Mouse (Mus musculus) fat pad, adult 2 months (tissue): Measurements from ENCODE around the gene Gm49776.
"Not testable (repeated sequence)": the region's sequence is repeated elsewhere in the genome, so short reads cannot be mapped to it uniquely, and the experiment has no call there.

ENCODE experiments used
- DNase-seq: peaks from one replicate; pipeline ENCODE4 v3.0.0-alpha.2; 2011; ENCODE audit warnings: low read depth, low spot score; ENCODE audit errors: extremely low read depth

Gm49776 gene

GRCm38 (mm10) chr16:18203430-18204091, 54.6 kb downstream of the Gm49776 start:
- no peak for DNase-seq

- DNase-seq: no peak
Measured at GRCm38 (mm10) chr16:18202061-18202460, 56.1 kb downstream of the Gm49776 start.

GRCm38 (mm10) chr16:18201620-18202019, 56.5 kb downstream of the Gm49776 start:
- no peak for DNase-seq

GRCm38 (mm10) chr16:18200062-18200461, 58.1 kb downstream of the Gm49776 start:
- no peak for DNase-seq

- DNase-seq: no peak
Measured at GRCm38 (mm10) chr16:18198365-18199098, 59.6 kb downstream of the Gm49776 start.

GRCm38 (mm10) chr16:18197881-18198280, 60.2 kb downstream of the Gm49776 start:
- DNase-seq: no peak

- not testable (repeated sequence) for DNase-seq
Measured at GRCm38 (mm10) chr16:18195561-18195960, 62.6 kb downstream of the Gm49776 start.
